Mouse (Mus musculus) liver, embryonic 12.5 days (tissue): ENCODE results near the gene Csrnp1. TPM values are rescaled to one million over a fixed set of nuclear protein-coding genes. Genes with fewer than 3 reads are reported as not detected.

ENCODE experiments used
- ATAC-seq: fragments of 200-750 bp; cut with Nextera tagmentation; 2 replicates; pipeline ENCODE4 v1.8.0; 2017; ENCODE audit warnings: moderate number of reproducible peaks, mild to moderate bottlenecking, moderate library complexity
- H3K27ac ChIP-seq: fragments of 300-500 bp; sonication (generic); 2 replicates; pipeline ENCODE4 v1.5.1; 2016; ENCODE audit warnings: mild to moderate bottlenecking
- H3K27me3 ChIP-seq: fragments of 300-500 bp; sonication (generic); replicated peaks from 2 replicates; pipeline ENCODE4 v1.6.1; 2016; ENCODE audit warnings: mild to moderate bottlenecking, moderate library complexity
- H3K36me3 ChIP-seq: fragments of 300-500 bp; sonication (generic); 2 replicates; pipeline ENCODE4 v1.6.1; 2016; ENCODE audit warnings: mild to moderate bottlenecking, moderate library complexity
- H3K4me1 ChIP-seq: fragments of 300-500 bp; sonication (generic); 2 replicates; pipeline ENCODE4 v1.6.1; 2016
- H3K4me2 ChIP-seq: fragments of 300-500 bp; sonication (generic); 2 replicates; pipeline ENCODE4 v1.6.1; 2016; ENCODE audit warnings: mild to moderate bottlenecking, moderate library complexity
- H3K4me3 ChIP-seq: fragments of 300-500 bp; sonication (generic); 2 replicates; pipeline ENCODE4 v1.5.1; 2016; ENCODE audit warnings: mild to moderate bottlenecking, moderate library complexity
- H3K9ac ChIP-seq: fragments of 300-500 bp; sonication (generic); 2 replicates; pipeline ENCODE4 v1.6.1; 2016; ENCODE audit warnings: mild to moderate bottlenecking, moderate library complexity
- H3K9me3 ChIP-seq: fragments of 300-500 bp; sonication (generic); replicated peaks from 2 replicates; pipeline ENCODE4 v1.6.1; 2016; ENCODE audit warnings: mild to moderate bottlenecking, moderate library complexity
- WGBS: fragments of 180-500 bp; shearing (Covaris S2); methylation state at CpG from one replicate; pipeline ENCODE4 v1.1.7; 2016; ENCODE audit not compliant: insufficient replicate concordance; 5-methylcytosine and 5-hydroxymethylcytosine counted together
- polyA plus RNA-seq: library from polyadenylated mRNA; unstranded; fragments of >200 nt; fragmentation: Nextera tagmentation; extraction: Ambion mirVana; gene quantifications from 2 replicates; pipeline ENCODE4 v1.2.1, GENCODE M21; 2016

Gene Csrnp1
- polyA plus RNA-seq, 1 experiment from 2014 or later = 1.5 TPM

DNA sequence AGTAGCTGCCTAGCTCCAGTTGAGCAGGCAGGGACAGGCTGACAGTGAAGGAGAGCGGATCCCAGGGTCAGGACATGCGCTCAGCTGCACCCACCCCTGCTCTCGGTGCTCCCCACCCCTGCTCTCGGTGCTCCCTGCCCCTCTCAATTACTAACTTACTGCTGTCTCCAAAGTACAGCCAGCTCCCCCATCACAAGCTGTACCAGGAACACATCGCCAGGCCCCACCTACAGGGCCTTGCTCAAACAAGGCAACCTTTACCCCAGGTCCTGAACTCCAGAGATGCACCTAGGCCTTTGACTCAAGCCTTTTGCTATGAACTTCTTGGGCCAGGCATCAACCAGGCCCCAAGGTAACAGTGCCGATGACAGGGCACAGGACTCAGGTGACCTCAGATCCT lies 50.8 kb downstream of the Csrnp1 start:
- no peaks in the 10 kb centered on the region for H3K9me3 ChIP-seq
- H3K36me3 ChIP-seq = peaks cover 54% of the 10 kb centered on the region
- WGBS = 78% methylated on average over 6 of the region's 6 CpGs
- no peak for ATAC-seq
- no peak overlapping the region for H3K9ac ChIP-seq
- H3K4me3 ChIP-seq = no peak overlapping the region
- H3K4me2 ChIP-seq = no peak overlapping the region
- H3K27ac ChIP-seq = no peak overlapping the region
- peaks cover 35% of the 10 kb centered on the region for H3K4me1 ChIP-seq
- no peaks in the 10 kb centered on the region for H3K27me3 ChIP-seq

DNA sequence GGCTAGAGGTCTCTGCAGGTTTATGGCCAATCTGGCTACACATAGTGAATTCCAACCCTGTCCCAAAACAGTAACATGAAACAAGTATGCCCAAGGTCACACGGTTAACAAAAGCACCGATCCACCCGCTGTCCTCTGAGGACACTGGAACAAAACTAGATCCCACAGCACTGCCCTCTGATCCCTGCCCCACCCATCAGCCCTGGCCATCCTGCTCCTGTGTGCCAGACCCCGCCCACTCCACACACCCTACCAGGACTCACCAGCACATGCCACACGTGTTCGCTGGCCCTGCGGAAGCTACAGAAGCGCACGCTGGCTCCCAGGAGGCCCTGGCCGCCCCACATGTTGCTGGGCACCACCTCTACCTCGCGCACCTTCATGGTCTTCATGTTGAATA lies 52.1 kb downstream of the Csrnp1 start:
- Histone ChIP-seq H3K4me3 (no peak overlapping the region), H3K27ac (no peak overlapping the region), H3K9ac (no peak overlapping the region), H3K9me3 (no peaks in the 10 kb centered on the region), H3K4me1 (peaks cover 27% of the 10 kb centered on the region), H3K36me3 (peaks cover 67% of the 10 kb centered on the region), H3K4me2 (no peak overlapping the region), H3K27me3 (no peaks in the 10 kb centered on the region)
- WGBS = 76% methylated on average over 12 of the region's 12 CpGs
- ATAC-seq = no peak

DNA sequence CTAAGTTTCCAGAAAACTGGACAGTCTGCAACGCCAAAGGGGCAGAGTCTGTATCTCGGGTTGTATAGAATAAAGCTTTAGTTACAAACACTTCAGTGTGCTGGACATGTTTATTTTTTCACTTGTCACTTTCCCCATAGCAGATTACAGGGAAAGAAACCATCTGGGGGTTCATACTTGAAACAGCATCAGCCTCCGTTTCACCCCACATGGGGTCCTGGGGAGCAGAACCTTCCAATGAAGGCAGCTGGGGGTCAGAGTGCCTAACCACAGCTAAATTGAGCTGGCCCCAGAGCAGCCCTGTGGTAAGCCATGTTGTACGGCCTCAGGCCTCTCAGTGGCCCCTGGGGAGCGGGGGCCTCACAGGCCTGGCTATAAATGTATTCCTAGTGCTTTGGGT lies 58.0 kb downstream of the Csrnp1 start:
- H3K9ac ChIP-seq = no peak overlapping the region
- 76% methylated on average over 5 of the region's 5 CpGs for WGBS
- peaks cover 10% of the 10 kb centered on the region; the same call in 1 of the 2 replicates for H3K4me1 ChIP-seq
- peaks cover 97% of the 10 kb centered on the region for H3K36me3 ChIP-seq
- no peak for ATAC-seq
- H3K27ac ChIP-seq = 0 out of 2 replicates have a peak overlapping the region, but pooled peaks have one; percentile 3
- no peak overlapping the region for H3K4me3 ChIP-seq
- no peaks in the 10 kb centered on the region for H3K27me3 ChIP-seq
- no peaks in the 10 kb centered on the region for H3K9me3 ChIP-seq
- H3K4me2 ChIP-seq = no peak overlapping the region

DNA sequence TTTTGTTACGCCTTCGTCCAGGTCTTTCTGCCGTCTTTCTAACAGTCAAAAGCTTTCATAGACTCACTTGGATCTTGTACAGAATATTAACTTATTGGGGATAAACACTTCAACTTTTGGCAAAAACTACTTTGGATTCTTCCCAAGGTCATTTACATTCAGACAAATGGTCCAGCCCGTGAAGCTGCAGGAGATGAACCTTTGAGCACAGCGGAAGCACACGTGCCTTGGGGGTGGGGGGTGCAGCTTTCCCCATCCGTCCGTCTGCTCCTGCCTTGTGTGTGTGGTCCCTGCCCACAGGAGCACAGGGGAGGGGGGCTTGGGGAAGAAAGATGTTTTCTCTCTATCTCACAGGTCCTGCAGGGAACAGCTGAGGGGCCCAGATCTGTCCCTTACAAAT lies 58.7 kb downstream of the Csrnp1 start:
- no peak overlapping the region for H3K9ac ChIP-seq
- H3K4me1 ChIP-seq = peaks cover 10% of the 10 kb centered on the region; the same call in 1 of the 2 replicates
- H3K9me3 ChIP-seq = no peaks in the 10 kb centered on the region
- H3K27me3 ChIP-seq = no peaks in the 10 kb centered on the region
- no peak for ATAC-seq
- H3K27ac ChIP-seq = no peak overlapping the region
- H3K4me3 ChIP-seq = no peak overlapping the region
- 67% methylated on average over 8 of the region's 8 CpGs for WGBS
- H3K4me2 ChIP-seq = no peak overlapping the region
- peaks cover 97% of the 10 kb centered on the region for H3K36me3 ChIP-seq

DNA sequence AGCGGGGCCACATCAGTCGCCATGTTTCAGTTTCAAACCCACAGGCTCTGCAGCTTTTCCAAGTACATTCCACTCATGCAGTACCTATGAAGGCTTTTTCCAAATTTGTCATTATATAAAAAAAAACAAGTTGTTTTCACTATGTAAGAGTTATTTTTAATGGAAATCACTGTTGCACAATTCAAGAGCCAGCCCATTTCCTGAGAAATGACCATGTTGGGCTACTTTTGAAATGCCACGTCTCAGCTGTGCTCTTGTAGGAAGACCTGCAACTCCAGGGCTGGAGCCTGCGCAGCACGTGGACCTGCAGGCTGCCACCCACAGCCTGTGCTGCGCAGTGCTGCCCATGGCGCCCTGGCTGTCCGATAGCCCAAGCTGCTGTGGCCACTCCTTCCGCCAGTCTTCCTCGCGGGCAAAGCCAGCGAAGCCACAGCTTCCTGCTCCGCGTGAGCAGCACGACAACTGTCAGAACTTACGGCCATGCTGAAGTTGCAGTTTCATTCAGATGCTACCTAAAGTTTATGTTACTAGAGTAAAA lies 59.3 kb downstream of the Csrnp1 start:
- H3K36me3 ChIP-seq = peaks cover 97% of the 10 kb centered on the region
- ATAC-seq = 0 out of 2 replicates have a peak, but pooled peaks have one; percentile 30
- H3K4me1 ChIP-seq = peaks cover 10% of the 10 kb centered on the region; the same call in 1 of the 2 replicates
- no peaks in the 10 kb centered on the region for H3K9me3 ChIP-seq
- no peak overlapping the region for H3K4me3 ChIP-seq
- no peak overlapping the region for H3K4me2 ChIP-seq
- H3K9ac ChIP-seq = no peak overlapping the region
- WGBS = 42% methylated on average over 16 of the region's 16 CpGs
- no peak overlapping the region for H3K27ac ChIP-seq
- no peaks in the 10 kb centered on the region for H3K27me3 ChIP-seq

DNA sequence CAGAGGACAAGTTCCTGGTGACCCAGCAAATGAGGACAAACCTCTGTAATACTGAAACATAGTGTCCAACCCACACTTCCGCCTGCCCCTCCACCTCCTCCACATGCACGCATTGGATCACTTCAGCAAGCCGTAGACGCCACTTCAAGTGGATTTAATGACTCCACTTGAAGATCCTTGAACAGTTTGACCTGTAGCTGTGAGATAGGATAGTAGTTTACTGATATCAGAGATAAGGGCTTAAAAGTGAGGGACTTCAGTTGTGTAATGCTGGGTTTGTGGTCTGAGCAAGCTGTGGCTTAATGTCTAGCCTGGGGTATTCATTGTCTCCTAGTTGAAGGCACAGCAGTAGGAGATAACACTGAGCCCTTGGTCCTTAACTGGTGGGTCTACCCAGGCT lies 61.0 kb downstream of the Csrnp1 start:
- Histone ChIP-seq H3K27me3 (no peaks in the 10 kb centered on the region), H3K4me3 (no peak overlapping the region), H3K4me1 (peaks cover 10% of the 10 kb centered on the region; the same call in 1 of the 2 replicates), H3K9ac (no peak overlapping the region), H3K9me3 (no peaks in the 10 kb centered on the region), H3K27ac (no peak overlapping the region), H3K4me2 (no peak overlapping the region), H3K36me3 (peaks cover 97% of the 10 kb centered on the region)
- WGBS = 51% methylated on average over 4 of the region's 4 CpGs
- ATAC-seq = no peak

Other genes with a start within 250 kb of the Csrnp1 start
- 0.04 and 0.06 TPM in 2 replicates for gene Scn11a, start 159.2 kb downstream of the Csrnp1 start, polyA plus RNA-seq
- 32.9 and 33.7 TPM in 2 replicates for gene Wdr48, start 89.8 kb downstream of the Csrnp1 start, polyA plus RNA-seq
- 14.9 and 15.9 TPM in 2 replicates for gene Gorasp1, start 47.1 kb downstream of the Csrnp1 start, polyA plus RNA-seq
- gene Ttc21a, start 47.1 kb downstream of the Csrnp1 start, polyA plus RNA-seq = 0.06 and 0.07 TPM in 2 replicates
- gene Xirp1, start 38.9 kb upstream of the Csrnp1 start, polyA plus RNA-seq = 0.02 and 0.07 TPM in 2 replicates
- 5.4 and 6.0 TPM in 2 replicates for gene Cx3cr1, start 85.2 kb upstream of the Csrnp1 start, polyA plus RNA-seq
- not detected in 2 replicates for gene Ccr8, start 107.5 kb upstream of the Csrnp1 start, polyA plus RNA-seq
- gene Slc25a38, start 125.7 kb upstream of the Csrnp1 start, polyA plus RNA-seq = 142 and 144 TPM in 2 replicates
- gene Rpsa, start 143.0 kb upstream of the Csrnp1 start, polyA plus RNA-seq = 1,191 and 1,263 TPM in 2 replicates
- not detected in 2 replicates for gene Mobp, start 165.0 kb upstream of the Csrnp1 start, polyA plus RNA-seq